Mouse (Mus musculus): ENCODE results near the gene Clpsl2.

The Clpsl2 gene

GRCm38 (mm10) chr17:28549111-28549510 lies at the start of gene Clpsl2:
Clpsl2 (plus strand) TSS chr17:28549411.
- DNase-seq, result no peak

DNA sequence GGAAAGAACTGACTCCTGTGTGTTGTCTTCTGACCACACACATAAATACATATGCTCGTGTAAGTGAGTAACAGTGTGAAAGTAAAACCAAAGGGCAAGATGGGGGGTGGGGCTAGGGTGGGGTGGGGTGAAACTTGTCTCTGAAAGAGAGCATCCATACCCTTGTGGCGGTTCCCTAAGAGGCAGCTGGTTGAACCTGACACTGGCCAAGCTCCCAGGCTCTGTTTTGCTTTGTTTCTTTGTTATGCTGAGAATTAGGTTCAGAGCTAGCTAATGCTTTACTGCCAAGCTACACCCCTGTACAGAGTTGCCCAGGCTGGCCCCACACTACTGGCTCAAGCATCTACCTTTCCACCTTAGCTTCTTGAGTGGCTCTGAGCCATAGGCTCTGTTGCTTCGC lies 48.7 kb upstream of the Clpsl2 start:
- no peak for DNase-seq

DNA sequence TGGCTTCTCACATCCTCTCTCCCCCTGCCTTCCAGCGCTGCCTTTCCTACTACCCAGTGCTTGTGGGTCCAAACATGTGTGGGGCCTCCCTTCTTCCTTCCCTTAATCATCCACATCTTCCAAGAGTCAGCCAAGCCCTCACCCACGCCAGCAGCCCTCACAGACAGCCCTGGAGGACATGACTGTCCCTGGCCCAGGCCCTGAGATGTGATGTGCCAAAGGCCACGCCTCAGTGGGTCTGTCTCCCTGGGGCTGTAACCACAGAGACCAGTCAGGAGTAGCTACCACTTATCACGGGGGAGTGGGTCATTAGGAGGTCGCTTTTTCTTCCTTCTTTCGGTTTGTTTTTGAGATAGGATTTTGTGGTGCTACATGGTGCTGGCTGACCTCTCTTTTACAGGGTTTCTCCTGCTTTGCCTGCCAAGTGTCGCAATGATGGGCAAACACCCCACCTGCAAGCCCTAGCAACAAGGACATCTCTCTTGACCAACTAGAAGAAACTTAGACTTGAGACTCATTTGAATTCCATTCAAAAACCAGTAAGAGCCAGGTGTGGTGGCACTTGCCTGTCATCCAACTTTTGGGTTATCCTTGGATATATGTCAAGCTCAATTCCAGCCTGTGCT lies 46.9 kb upstream of the Clpsl2 start:
- DNase-seq, result no peak

DNA sequence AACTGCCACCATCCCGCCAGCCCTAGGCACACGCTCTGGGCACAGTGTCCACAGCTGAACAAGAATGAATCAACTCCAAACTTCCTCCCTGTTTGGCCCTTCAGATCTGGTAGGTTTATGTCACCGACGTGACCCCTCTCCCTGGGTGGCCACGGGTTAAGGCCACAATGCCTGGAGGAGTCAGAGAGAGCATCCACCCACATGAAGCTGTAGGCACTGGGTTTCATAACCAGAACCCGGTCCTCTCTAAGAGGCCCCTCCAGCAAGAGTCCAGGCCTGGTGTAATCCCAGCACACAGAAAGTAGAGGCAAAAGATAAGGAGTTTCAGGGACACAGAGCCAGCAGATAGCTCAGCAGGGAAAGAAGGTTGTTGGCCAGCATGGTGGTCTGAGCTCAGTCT lies 45.0 kb upstream of the Clpsl2 start:
- DNase-seq, result no peak

DNA sequence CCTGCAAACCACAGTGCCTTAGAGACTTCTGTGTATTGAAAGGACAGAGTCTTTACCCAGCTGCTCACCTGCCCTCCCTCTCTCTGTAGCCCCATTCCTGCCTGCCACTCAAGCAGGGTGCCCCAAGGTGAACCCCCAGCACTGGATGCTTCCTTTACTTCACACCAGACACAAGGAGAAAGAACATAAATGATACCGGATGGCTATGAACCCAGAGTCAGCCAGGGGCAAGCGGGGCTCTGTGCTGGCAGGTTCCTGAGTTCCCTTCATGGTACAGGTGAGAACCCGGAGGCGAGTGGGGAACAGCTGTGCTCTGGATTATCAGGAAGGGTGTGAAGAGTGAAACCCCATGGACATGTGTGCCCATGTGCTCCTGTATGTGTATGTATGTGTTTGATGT lies 43.6 kb upstream of the Clpsl2 start:
- DNase-seq, result no peak

DNA sequence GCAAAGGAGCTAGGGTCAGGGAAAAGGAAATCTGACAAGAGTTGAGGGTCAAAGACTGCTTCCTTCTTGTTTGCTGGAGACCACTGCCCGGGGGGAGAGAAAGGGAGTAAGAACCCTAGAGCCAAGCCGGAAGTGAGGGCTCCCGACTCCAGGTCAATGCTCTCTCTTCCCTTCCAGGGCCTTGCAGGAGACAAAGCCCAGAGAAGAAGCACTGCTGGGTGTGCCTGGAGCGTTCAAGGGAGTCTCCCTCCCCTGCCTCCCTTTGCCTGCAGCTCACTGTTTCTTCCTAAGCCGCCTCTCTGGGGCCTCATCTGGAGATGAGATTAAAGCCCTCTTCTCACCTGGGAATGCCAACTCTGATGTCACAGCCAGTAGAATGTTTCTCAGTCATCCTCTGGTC lies 42.3 kb upstream of the Clpsl2 start:
- no peak for DNase-seq

DNA sequence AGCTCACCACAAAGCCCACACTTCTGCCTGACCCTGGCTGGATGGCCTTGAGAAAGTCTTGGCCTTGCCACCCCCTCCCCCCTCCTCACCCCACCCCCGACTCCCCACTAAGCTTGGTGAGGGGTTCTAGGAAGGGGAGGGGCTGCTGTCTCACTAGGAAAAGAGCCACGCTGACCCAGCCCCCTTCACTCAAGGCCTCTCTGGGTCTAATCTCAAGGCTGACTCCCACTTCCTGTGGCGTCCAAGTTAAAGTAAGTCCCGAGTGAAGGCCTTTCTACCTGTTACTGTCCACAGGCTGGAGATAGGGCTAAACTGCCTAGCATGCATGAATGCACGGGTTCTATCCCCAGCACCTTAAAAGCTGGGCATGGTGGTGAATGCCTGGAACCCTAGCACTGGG lies 41.7 kb upstream of the Clpsl2 start:
- DNase-seq, result no peak

DNA sequence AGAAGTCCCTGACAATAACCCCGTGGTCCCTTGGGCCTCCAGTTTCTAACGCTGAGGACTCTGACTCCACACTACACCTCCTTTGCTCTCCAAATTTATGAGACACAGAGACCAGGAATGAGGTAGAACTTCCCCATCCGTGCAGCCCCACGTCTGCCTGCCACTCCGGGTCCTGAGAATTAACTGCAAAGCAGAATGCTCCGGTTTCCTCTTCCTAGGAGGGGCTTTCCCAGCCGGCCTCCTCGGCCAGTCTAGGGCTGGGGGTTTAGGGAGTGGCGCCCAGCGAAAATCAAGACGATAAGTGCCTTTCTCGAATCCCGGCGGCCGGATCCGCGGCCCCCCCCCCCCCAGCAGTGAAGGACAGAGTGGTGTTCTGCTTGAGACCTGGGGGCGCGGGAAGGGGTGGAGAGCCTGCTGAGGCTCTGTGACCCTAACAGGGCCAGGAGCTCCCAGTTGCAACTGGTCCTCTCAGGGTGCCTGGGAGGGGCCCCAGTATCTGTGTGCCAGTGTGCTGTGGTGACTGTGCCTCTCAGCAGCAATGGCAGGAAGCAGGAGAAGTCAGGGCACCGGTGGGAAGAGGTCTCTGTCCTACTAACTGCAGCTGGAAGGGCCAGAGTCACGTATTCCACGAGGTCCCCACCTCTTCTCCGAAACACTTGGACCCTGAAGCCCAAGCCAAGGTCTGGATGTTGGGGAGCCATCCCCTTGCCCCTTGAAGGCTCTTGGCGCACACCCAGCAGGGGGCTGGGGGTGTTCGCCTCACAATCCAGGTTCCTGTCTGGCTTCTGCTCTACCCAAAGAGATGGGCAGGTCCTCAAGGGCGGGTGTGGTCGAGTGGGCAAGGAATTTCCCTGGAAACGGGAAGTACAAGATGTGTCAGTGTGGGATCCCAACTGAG lies 38.5 kb upstream of the Clpsl2 start:
- no peak for DNase-seq

DNA sequence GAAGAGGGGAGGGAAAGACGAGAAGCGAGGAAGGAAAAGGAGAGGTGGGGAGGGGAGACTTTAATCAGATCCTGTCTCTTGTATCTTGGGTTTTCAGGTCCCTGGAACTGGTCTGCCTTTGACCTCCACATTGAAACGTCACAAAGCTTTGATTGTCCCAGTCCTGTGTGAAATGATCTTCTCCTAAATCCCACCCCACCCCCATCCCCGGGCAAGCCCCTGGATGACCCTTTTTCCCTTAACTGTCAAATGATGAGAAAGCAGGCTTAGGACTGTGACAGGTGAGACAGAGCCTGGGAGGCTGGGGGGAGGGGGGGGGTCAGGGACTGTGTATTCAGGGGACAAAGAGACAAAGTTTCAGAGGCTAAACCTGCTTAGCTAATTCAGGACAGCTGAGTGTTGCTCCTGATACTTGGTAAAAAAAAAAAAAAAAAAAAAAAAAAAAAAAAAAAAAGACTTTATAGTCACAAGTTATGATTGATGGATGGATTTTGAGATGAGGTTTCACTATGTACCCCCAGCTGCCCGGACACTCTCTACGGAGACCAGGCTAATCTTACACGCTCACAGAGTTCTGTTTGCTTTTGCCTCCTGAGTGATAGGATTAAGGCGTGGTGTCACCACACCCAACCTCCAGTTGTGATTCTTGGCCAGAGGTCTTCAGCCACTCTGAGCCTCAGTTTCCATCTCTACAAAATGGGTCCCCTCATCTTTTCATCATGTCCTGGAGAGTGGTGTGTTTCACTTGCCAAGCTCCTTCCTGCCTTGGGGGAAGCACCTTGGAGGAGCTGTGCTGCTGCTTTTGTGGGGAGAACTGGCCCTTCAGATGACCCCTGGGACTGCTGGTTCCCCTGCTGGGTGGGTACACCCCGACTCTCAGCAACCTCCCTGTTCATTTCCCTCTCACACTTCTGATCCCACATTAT lies 37.3 kb upstream of the Clpsl2 start:
- no peak for DNase-seq

GRCm38 (mm10) chr17:28512696-28513095 lies 36.5 kb upstream of the Clpsl2 start:
- DNase-seq, result peak; percentile 93 to 94

DNA sequence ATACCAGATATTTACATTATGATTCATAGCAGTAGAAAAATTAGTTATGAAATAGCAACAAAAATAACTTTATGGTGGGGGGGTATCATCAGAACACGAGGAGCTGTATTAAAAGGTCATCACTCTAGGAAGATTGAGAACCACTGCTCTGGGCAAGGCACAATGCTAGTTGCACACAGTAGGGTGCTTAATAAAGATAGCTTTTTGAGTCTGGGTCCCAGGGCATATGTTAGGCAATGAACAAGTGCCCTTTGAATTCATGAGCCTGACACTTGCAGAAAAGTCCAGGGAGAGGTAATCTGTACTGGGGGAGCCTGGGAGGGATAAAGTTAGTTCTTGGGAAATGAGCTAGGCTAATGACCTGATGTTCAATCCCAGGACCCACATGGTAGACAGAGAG lies 35.9 kb upstream of the Clpsl2 start:
- no peak for DNase-seq

DNA sequence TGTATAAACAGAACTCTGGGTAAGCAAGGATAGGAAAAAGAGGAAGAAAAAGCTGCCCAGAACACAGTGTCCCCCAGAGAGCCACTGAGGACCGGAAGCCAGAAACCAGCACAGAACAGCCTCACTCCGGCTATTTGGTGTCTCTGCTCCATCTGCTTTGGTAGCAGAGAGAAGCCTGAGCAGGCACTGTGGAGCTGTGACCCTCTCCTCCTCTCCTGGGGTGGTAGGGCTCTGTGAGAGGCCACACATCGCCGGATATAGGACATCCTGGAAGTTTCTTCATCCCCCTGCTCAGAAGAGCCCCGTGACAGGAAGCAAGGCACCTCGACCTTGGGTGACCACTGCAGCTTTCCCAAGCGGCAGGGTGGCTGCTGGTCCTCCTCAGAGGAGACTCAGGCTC lies 35.4 kb upstream of the Clpsl2 start:
- peak in 1 of 2 experiments; percentile 34 for DNase-seq

DNA sequence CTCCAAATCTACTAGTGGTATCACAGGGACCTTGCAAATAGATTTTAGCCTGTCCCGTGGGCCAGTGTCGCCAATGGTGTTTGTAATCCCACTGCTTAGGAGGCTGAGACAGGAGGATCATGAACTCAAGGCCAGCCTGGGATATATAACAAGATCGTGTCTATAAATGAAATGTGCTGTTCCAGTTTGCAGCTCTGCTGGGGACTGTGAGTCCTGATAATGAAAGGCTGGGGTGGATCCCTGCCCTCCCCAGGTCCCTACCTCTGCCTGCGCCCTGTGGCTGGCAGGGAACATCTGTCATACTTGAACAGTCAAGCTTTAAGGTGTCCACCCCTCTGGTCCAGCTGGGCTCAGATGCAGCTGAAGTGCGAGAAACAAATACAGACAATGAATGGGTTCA lies 34.7 kb upstream of the Clpsl2 start:
- DNase-seq, result no peak

GRCm38 (mm10) chr17:28515431-28516341 lies 33.5 kb upstream of the Clpsl2 start:
- DNase-seq, result peak; percentile 56 to 58

DNA sequence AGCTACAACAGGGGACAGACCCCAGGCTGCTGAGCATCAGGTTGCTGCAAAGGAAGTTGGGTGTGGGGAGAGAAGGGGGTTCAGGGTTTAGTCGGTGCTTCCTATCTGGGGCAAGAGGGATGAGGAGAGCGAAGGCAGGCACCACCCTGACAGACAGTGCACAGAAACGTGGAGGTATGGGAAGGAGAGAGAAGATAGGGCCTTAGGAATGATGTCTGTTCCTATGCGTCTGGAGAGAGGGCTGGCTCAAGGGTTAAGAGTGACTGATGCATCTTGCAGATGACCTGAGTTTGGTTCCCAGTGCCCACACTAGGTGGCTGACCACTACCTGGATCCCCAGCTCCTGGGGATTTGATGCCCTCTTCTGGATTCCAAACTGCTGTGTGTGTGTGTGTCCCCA lies 32.3 kb upstream of the Clpsl2 start:
- no peak for DNase-seq

- peak; percentile 83 for DNase-seq
Observed at GRCm38 (mm10) chr17:28517441-28517955, 31.7 kb upstream of the Clpsl2 start, which contains the start of gene Fkbp5. Fkbp5 (minus strand) TSS chr17:28517527.

DNA sequence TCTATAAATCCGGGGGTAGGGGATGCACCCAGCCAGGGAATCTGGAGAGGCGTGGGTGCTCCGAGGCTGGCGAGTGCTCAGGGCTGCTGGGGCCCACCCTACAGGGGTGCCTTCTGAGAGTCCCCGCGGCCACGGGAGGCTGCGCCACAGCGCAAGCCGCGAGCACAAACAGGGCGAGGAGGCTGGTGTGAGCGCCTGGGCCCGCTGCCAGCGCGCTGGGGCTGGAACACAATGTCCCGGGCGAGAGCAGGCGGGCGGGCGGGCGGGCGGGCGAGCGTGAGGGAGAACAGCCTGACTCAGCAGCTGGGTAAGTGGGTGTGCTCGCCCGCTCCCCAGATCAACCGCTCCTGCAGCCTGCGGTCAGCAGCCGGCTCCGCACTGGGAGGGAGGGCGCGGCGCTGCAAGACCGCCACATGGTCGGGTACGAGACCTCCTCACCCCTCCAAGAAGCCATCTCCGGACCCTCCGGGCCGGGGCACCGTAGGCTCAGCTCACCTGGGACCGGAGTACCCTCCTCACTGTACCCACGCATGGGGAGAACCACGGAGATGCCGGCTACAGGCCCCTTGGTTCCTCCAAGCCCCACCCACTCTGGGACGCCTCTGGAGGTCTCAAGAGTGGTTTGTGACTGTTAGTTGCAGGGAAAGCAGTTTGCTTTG lies 31.1 kb upstream of the Clpsl2 start:
- peak; percentile 92 to 94 for DNase-seq

DNA sequence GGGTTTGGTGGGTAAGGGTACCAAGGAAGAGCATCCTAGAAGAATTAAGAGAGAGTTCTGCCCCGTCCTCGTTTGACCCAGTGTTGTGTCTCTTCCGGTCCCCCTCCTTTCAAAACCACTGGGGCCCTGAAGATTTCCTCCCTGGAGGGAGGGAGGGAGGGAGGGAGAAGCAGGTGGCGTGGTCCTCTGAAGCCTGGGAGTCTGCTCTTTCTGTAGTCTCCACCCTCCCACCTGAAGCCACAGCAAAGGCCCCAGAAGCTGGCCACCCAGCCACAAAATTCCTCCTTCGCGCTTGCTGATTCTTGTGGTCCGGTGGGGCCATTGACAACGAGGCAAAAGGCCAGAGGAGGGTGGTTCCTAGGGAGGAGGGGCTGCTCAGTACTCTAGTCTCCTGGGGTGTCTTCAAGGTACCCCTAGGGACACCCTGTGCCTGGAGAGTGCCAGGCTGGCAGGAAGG lies 30.6 kb upstream of the Clpsl2 start:
- peak in 1 of 2 experiments; percentile 60 for DNase-seq

- DNase-seq, result no peak
Observed at GRCm38 (mm10) chr17:28519827-28520226, 29.4 kb upstream of the Clpsl2 start.

DNA sequence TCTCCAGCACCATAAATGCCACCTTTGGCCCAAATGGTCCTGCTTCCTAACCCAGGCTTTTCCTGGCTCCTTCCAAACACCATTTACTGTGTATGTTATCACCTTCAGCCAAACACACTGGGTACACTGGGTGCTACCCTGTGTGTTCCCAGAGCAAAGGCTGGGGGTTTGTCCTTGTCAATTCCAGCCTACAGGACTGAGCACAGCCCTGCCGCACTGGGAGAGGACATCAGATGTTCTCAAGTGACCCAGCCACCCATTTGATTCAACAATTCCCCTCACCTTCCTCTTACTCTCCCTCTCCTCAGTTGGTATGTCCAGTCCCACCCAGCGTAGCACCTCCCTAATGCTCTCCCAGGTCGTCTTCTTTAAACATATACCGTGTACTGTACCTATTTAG lies 28.6 kb upstream of the Clpsl2 start:
- DNase-seq, result no peak

GRCm38 (mm10) chr17:28521071-28521726 lies 28.0 kb upstream of the Clpsl2 start:
- no peak for DNase-seq
